16 mouse cellular contexts compared by ENCODE assay signal in the genomic region with DNA sequence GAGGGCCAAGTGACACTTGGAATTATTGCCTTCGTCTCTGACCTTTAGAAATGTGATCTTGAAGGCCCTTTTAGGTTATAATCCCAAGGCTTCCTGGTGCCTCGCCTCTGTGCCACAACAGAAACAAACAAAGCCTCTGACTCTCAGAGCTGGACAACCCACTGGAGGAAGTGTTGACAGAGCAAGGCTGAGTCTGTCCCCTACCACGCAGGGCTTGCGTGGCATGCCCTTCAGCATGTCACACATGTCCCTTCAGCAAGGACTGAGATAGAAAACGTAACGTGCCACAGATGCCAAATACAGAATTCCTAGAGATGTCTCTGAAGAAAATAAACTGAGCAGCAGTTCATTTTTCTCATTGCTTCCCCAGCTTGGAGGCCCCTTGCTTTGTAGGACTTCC.
"Had no signal": no experiment of that assay in that cellular context is flagged by ENCODE, and none has a peak within 500 bp of the region (broad histone marks: within the 10 kb centered on the region; RNA-seq: fewer than 3 reads in every experiment).

No protein-coding gene starts in this region.

- H3K27me3 ChIP-seq: midbrain, embryonic 13.5 days; midbrain, embryonic 15.5 days; neural tube, embryonic 13.5 days; neural tube, embryonic 15.5 days; stomach, embryonic 15.5 days had no signal

- H3K36me3 ChIP-seq: midbrain, embryonic 10.5 days; midbrain, embryonic 13.5 days; midbrain, embryonic 15.5 days; neural tube, embryonic 13.5 days; neural tube, embryonic 15.5 days; stomach, embryonic 15.5 days had no signal

- DNase-seq: lung, adult 18-20 months; lung, embryonic 14.5 days; lung, postnatal 10 days; lung, postnatal 4 days; right cerebral cortex, postnatal 14 days; thymus, adult 18-20 months; thymus, postnatal 14 days; thymus, postnatal 36 days had no signal

- ATAC-seq: midbrain, embryonic 13.5 days; midbrain, embryonic 15.5 days had no signal

- H3K9me3 ChIP-seq: midbrain, embryonic 10.5 days; midbrain, embryonic 13.5 days; midbrain, embryonic 15.5 days; neural tube, embryonic 13.5 days; neural tube, embryonic 15.5 days; stomach, embryonic 15.5 days had no signal

- H3K27ac ChIP-seq: liver, embryonic 14.5 days; midbrain, embryonic 10.5 days; midbrain, embryonic 13.5 days; midbrain, embryonic 15.5 days; neural tube, embryonic 13.5 days; neural tube, embryonic 15.5 days; stomach, embryonic 15.5 days had no signal

- H3K4me3 ChIP-seq: midbrain, embryonic 10.5 days; midbrain, embryonic 13.5 days; midbrain, embryonic 15.5 days; myocyte; neural tube, embryonic 13.5 days; neural tube, embryonic 15.5 days; stomach, embryonic 15.5 days had no signal

- H3K4me2 ChIP-seq: lung, embryonic 14.5 days; midbrain, embryonic 13.5 days; midbrain, embryonic 15.5 days; neural tube, embryonic 13.5 days; neural tube, embryonic 15.5 days; stomach, embryonic 15.5 days had no signal

- H3K9ac ChIP-seq: liver, embryonic 14.5 days; lung, embryonic 14.5 days; midbrain, embryonic 13.5 days; midbrain, embryonic 15.5 days; neural tube, embryonic 13.5 days; neural tube, embryonic 15.5 days; stomach, embryonic 15.5 days had no signal

- H3K4me1 ChIP-seq: stomach, embryonic 15.5 days had no signal
